Mouse (Mus musculus) MEL (cell line): ENCODE results near the gene Lancl2. TPM values are rescaled to one million over a fixed set of nuclear protein-coding genes. Genes with fewer than 3 reads are reported as not detected.

ENCODE experiments used
- DNase-seq: peaks from one replicate; pipeline ENCODE4 v3.0.0; 2011; ENCODE audit warnings: low read depth, low spot score
- H3K27ac ChIP-seq: 2 replicates; pipeline ENCODE4 v1.5.1; 2012; ENCODE audit warnings: low read depth, mild to moderate bottlenecking, control low read depth, low read length, moderate library complexity; ENCODE audit not compliant: control insufficient read depth
- H3K27me3 ChIP-seq, 2 experiments: fragments of 150-350 bp in 1 of 2; sonication (generic) in 1 of 2; 2 replicates each; pipeline ENCODE4 v1.6.1; 2012; ENCODE audit warnings: low read length in 2 of 2, mild to moderate bottlenecking in 2 of 2, improper control_type of control experiment in 1 of 2, moderate library complexity in 1 of 2; ENCODE audit not compliant: insufficient read depth in 2 of 2, control insufficient read depth in 1 of 2
- H3K36me3 ChIP-seq, 2 experiments: 2 replicates each; pipeline ENCODE4 v1.6.1; 2012 to 2014; ENCODE audit warnings: low read length in 2 of 2, improper control_type of control experiment in 1 of 2, inconsistent platforms in 1 of 2, mild to moderate bottlenecking in 1 of 2; ENCODE audit not compliant: insufficient read depth in 2 of 2, control insufficient read depth in 1 of 2
- H3K4me1 ChIP-seq, 2 experiments: fragments of 150-350 bp in 1 of 2; sonication (generic) in 1 of 2; 2 replicates each; pipeline ENCODE4 v1.6.1; 2012; ENCODE audit warnings: low read length in 2 of 2, improper control_type of control experiment in 1 of 2, mild to moderate bottlenecking in 1 of 2; ENCODE audit not compliant: insufficient read depth in 2 of 2, control insufficient read depth in 1 of 2
- H3K4me3 ChIP-seq, 2 experiments: fragments of 150-350 bp in 1 of 2; sonication (generic) in 1 of 2; 2 replicates each; pipeline ENCODE4 v1.5.1; 2012; ENCODE audit warnings: low read depth in 2 of 2, low read length in 2 of 2, mild to moderate bottlenecking in 2 of 2, moderate library complexity in 2 of 2, control low read depth in 1 of 2, improper control_type of control experiment in 1 of 2; ENCODE audit not compliant: control insufficient read depth in 1 of 2, insufficient read depth in 1 of 2
- H3K79me2 ChIP-seq: 2 replicates; pipeline ENCODE4 v1.6.1; 2012; ENCODE audit warnings: mild to moderate bottlenecking, low read length, moderate library complexity; ENCODE audit not compliant: control insufficient read depth, poor library complexity, insufficient read depth
- H3K9ac ChIP-seq: 2 replicates; pipeline ENCODE4 v1.6.1; 2012; ENCODE audit warnings: low read depth, mild to moderate bottlenecking, control low read depth, low read length, moderate library complexity; ENCODE audit not compliant: control insufficient read depth, poor library complexity, severe bottlenecking
- H3K9me3 ChIP-seq: fragments of 150-350 bp; sonication (generic); replicated peaks from 2 replicates; pipeline ENCODE4 v1.6.1; 2012; ENCODE audit warnings: mild to moderate bottlenecking, low read length, improper control_type of control experiment, moderate library complexity; ENCODE audit not compliant: insufficient read depth
- CHD1 ChIP-seq: IDR thresholded peaks from 2 replicates; pipeline ENCODE4 v1.6.1; 2012; ENCODE audit warnings: low read depth, mild to moderate bottlenecking, inconsistent platforms, low read length, improper control_type of control experiment
- CTCF ChIP-seq, 3 experiments: IDR thresholded peaks in 2 of 3; conservative IDR thresholded peaks in 1 of 3; 2 replicates each; pipeline ENCODE4 v1.5.1; 2011 to 2012; ENCODE audit warnings: low read length in 3 of 3, low read depth in 2 of 3, mild to moderate bottlenecking in 2 of 3, improper control_type of control experiment in 1 of 3, inconsistent platforms in 1 of 3, mixed read lengths in 1 of 3, moderate library complexity in 1 of 3; ENCODE audit not compliant: control insufficient read depth in 1 of 3, insufficient read depth in 1 of 3, poor library complexity in 1 of 3, severe bottlenecking in 1 of 3
- EP300 ChIP-seq, 2 experiments: IDR thresholded peaks; 2 replicates each; pipeline ENCODE4 v1.6.1; 2011; ENCODE audit warnings: improper control_type of control experiment in 2 of 2, low read length in 2 of 2, low read depth in 1 of 2, mild to moderate bottlenecking in 1 of 2
- GABPA ChIP-seq: IDR thresholded peaks from 2 replicates; pipeline ENCODE4 v1.6.1; 2012; ENCODE audit warnings: low read depth, mild to moderate bottlenecking, inconsistent platforms, low read length, improper control_type of control experiment, moderate library complexity
- GATA1 ChIP-seq: IDR thresholded peaks from 2 replicates; pipeline ENCODE4 v1.6.1; 2011; ENCODE audit warnings: low read depth, low read length, improper control_type of control experiment
- MAFK ChIP-seq: IDR thresholded peaks from 2 replicates; pipeline ENCODE4 v1.6.1; 2011; ENCODE audit warnings: low read depth, mild to moderate bottlenecking, low read length, improper control_type of control experiment, borderline replicate concordance
- MAZ ChIP-seq: IDR thresholded peaks from 2 replicates; pipeline ENCODE4 v1.6.1; 2012; ENCODE audit warnings: low read depth, mild to moderate bottlenecking, inconsistent platforms, low read length, improper control_type of control experiment
- MXI1 ChIP-seq: IDR thresholded peaks from 2 replicates; pipeline ENCODE4 v1.6.1; 2011; ENCODE audit warnings: mild to moderate bottlenecking, low read depth, low read length, improper control_type of control experiment
- NRF1 ChIP-seq: IDR thresholded peaks from 2 replicates; pipeline ENCODE4 v1.6.1; 2014; ENCODE audit warnings: low read depth, mild to moderate bottlenecking, inconsistent platforms, low read length, improper control_type of control experiment, moderate library complexity; ENCODE audit not compliant: poor library complexity, insufficient read depth, severe bottlenecking
- POLR2AphosphoS2 ChIP-seq: IDR thresholded peaks from 2 replicates; pipeline ENCODE4 v1.6.1; 2011; ENCODE audit warnings: low read length, improper control_type of control experiment
- SMC3 ChIP-seq: IDR thresholded peaks from 2 replicates; pipeline ENCODE4 v1.6.1; 2011; ENCODE audit warnings: low read depth, low read length, improper control_type of control experiment
- TBP ChIP-seq: IDR thresholded peaks from 2 replicates; pipeline ENCODE4 v1.8.0; 2011; ENCODE audit warnings: low read depth, low read length, improper control_type of control experiment
- USF1 ChIP-seq: IDR thresholded peaks from 2 replicates; pipeline ENCODE4 v1.6.1; 2014; ENCODE audit warnings: low read depth, mild to moderate bottlenecking, inconsistent platforms, low read length, improper control_type of control experiment, moderate library complexity
- ZMIZ1 ChIP-seq: IDR thresholded peaks from 2 replicates; pipeline ENCODE4 v1.6.1; 2012; ENCODE audit warnings: low read depth, mild to moderate bottlenecking, inconsistent platforms, low read length, improper control_type of control experiment, moderate library complexity
- ZNF384 ChIP-seq: IDR thresholded peaks from 2 replicates; pipeline ENCODE4 v1.6.1; 2012; ENCODE audit warnings: low read depth, mild to moderate bottlenecking, inconsistent platforms, low read length, improper control_type of control experiment
- polyA plus RNA-seq, 2 experiments: library from polyadenylated mRNA; stranded (reverse) in 1 of 2; unstranded in 1 of 2; fragments of >175 nt in 1 of 2; fragments of >200 nt in 1 of 2; gene quantifications; 2 replicates each; pipeline versions ENCODE4 v1.2.1 to v1.2.4; 2012; ENCODE audit warnings: low replicate concordance in 2 of 2, low read depth in 1 of 2; ENCODE audit not compliant: insufficient read length in 2 of 2, insufficient read depth in 1 of 2, missing spikeins in 1 of 2
- total RNA-seq: library from RNA; depleted of rRNA; stranded (reverse); fragments of 300-350 nt; gene quantifications from 2 replicates; pipeline ENCODE4 v1.2.3, GENCODE M21; 2012; rRNA removed

Lancl2 gene
- total and polyA plus RNA-seq, 3 experiments: 17.7 to 19.6 TPM; not detected in 1

DNA sequence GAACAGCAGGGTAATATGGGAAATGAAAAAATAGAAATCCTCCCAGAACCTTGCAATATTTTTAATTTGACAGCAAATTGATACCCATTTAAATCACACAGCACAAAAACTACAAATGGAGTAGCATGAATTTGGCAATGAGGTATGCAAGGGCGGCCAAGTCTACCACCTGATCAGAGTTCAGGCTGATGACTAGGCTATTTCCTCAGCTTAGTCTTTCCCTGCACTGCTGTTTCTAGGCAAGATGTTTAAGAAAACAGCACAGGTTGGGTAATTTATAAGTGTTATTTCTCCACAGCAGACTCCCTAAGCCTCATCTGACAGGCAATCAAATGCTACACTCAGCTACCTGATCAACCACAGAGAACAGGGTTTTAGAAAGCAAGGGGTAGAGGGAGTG lies 81.9 kb downstream of the Lancl2 start:
- Histone ChIP-seq H3K36me3 (peaks cover 0 to 5% of the 10 kb centered on the region in 2 experiments; a peak in 2 of 4 replicates), H3K27me3 (no peaks in the 10 kb centered on the region), H3K4me1 (peaks cover 0 to 4% of the 10 kb centered on the region in 2 experiments; a peak in 2 of 4 replicates)
- TF ChIP-seq MAFK: no peak
- no peak for TF ChIP-seq SMC3
- TF ChIP-seq USF1: no peak
- TF ChIP-seq MAZ: no peak
- TF ChIP-seq TBP: no peak
- no peak for TF ChIP-seq NRF1
- TF ChIP-seq MXI1: no peak
- TF ChIP-seq ZNF384: no peak
- TF ChIP-seq POLR2AphosphoS2: no peak
- no peak for TF ChIP-seq CHD1
- TF ChIP-seq EP300 (IDR thresholded peaks at IDR 0.05; ENCODE audit: low read depth in 1 of 2, low read length in 2 of 2): no peak
- TF ChIP-seq, all 39 proteins: peak for 0
- H3K79me2 ChIP-seq: no peaks in the 10 kb centered on the region
- no peak overlapping the region for H3K27ac ChIP-seq
- H3K9me3 ChIP-seq: no peaks in the 10 kb centered on the region
- no peak for DNase-seq
- no peak overlapping the region for H3K4me3 ChIP-seq
- H3K9ac ChIP-seq: no peak overlapping the region

DNA sequence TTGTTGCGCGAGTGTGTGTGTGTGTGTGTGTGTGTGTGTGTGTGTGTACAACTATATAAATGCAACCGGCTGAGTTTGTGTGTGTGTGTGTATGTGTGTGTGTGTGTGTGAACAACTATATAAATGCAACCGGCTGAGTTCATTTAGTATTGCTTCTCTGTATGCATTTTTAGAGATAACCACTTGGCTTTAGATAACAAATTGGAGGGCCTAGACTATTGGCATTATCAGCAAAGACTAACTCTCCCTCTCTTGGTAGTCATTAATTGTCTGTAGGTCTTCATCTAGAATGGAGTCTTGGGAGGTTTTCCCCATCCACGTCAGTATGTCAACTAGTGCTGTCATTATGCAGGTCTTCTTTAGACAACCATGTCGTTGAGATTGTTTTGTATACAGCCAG lies 85.0 kb downstream of the Lancl2 start:
- no peak overlapping the region for H3K27ac ChIP-seq
- H3K9ac ChIP-seq: no peak overlapping the region
- peaks cover 0 to 7% of the 10 kb centered on the region in 2 experiments; a peak in 2 of 4 replicates for H3K4me1 ChIP-seq
- H3K9me3 ChIP-seq: no peaks in the 10 kb centered on the region
- no peaks in the 10 kb centered on the region for H3K27me3 ChIP-seq
- no peaks in the 10 kb centered on the region for H3K79me2 ChIP-seq
- DNase-seq: no peak
- no peak overlapping the region for H3K4me3 ChIP-seq
- TF ChIP-seq CTCF (IDR thresholded peaks at IDR 0.05 in 2 of 3, conservative IDR thresholded peaks at IDR 0.05 in 1 of 3; ENCODE audit: control insufficient read depth in 1 of 3, insufficient read depth in 1 of 3, low read depth in 2 of 3, low read length in 3 of 3, poor library complexity in 1 of 3, severe bottlenecking in 1 of 3) (no peak), GABPA (no peak), GATA1 (peak; percentile 43; the same call in 1 of the 2 replicates), TBP (no peak), POLR2AphosphoS2 (no peak), EP300 (IDR thresholded peaks at IDR 0.05; ENCODE audit: low read depth in 1 of 2, low read length in 2 of 2) (0 out of 4 replicates have a peak, but pooled peaks of 1 of the 2 experiments have one; percentile 15), ZMIZ1 (no peak)
- peaks cover 0 to 5% of the 10 kb centered on the region in 2 experiments; a peak in 3 of 4 replicates for H3K36me3 ChIP-seq

Other genes starting within 250 kb of the Lancl2 start
- 1.5 and 2.1 TPM in 2 replicates for gene Ppm1k, start 167.1 kb upstream of the Lancl2 start, total RNA-seq
- 1 to 10 TPM in 1 of 2 experiments, not detected in 1; 1.3 TPM for gene Ppm1k, start 167.1 kb upstream of the Lancl2 start, polyA plus RNA-seq
- gene Herc6, start 121.5 kb upstream of the Lancl2 start, total RNA-seq: 2.0 and 2.4 TPM in 2 replicates
- gene Herc6, start 121.5 kb upstream of the Lancl2 start, polyA plus RNA-seq: 1 to 10 TPM in 1 of 2 experiments, not detected in 1; 5.1 TPM
- 2.5 and 2.9 TPM in 2 replicates for gene Pyurf, start 10.5 kb upstream of the Lancl2 start, total RNA-seq
- 1 to 10 TPM in 1 of 2 experiments, not detected in 1; 3.3 TPM for gene Pyurf, start 10.5 kb upstream of the Lancl2 start, polyA plus RNA-seq
- gene Vopp1, start 122.6 kb downstream of the Lancl2 start, total RNA-seq: 12.1 and 17.0 TPM in 2 replicates
- gene Vopp1, start 122.6 kb downstream of the Lancl2 start, polyA plus RNA-seq: 10 to 100 TPM in 1 of 2 experiments, not detected in 1; 14.2 TPM
- not detected in 2 replicates for gene Vmn1r21, start 147.8 kb downstream of the Lancl2 start, total RNA-seq
- not detected for gene Vmn1r21, start 147.8 kb downstream of the Lancl2 start, polyA plus RNA-seq
- not detected in 2 replicates for gene Vmn1r22, start 205.5 kb downstream of the Lancl2 start, total RNA-seq
- gene Vmn1r22, start 205.5 kb downstream of the Lancl2 start, polyA plus RNA-seq: not detected
- gene Vmn1r23, start 224.3 kb downstream of the Lancl2 start, total RNA-seq: not detected in 2 replicates
- not detected for gene Vmn1r23, start 224.3 kb downstream of the Lancl2 start, polyA plus RNA-seq